Mouse (Mus musculus) embryonic fibroblast, embryonic 13.5 days (primary cell): ENCODE data around the gene Rpp25l. TPM values are rescaled to one million over a fixed set of nuclear protein-coding genes. Genes with fewer than 3 reads are reported as not detected.

Source experiments
- H3K27ac ChIP-seq: 2 replicates; pipeline ENCODE4 v1.5.1; 2012; ENCODE audit warnings: low read length, control low read depth, inconsistent platforms; ENCODE audit not compliant: insufficient read depth
- H3K4me1 ChIP-seq: 2 replicates; pipeline ENCODE4 v1.6.1; 2011; ENCODE audit warnings: low read length; ENCODE audit not compliant: control insufficient read depth, insufficient read depth
- H3K4me3 ChIP-seq: 2 replicates; pipeline ENCODE4 v1.5.1; 2011; ENCODE audit warnings: mild to moderate bottlenecking, control low read depth, low read length; ENCODE audit not compliant: insufficient read depth
- CTCF ChIP-seq: IDR thresholded peaks from 2 replicates; pipeline ENCODE4 v1.5.1; 2011; ENCODE audit warnings: mild to moderate bottlenecking, control low read depth, low read length, moderate library complexity, borderline replicate concordance; ENCODE audit not compliant: insufficient read depth
- POLR2A ChIP-seq: IDR thresholded peaks from 2 replicates; pipeline ENCODE4 v1.6.1; 2011; ENCODE audit warnings: low read depth, mild to moderate bottlenecking, control low read depth, low read length, moderate library complexity
- polyA plus RNA-seq: library from polyadenylated mRNA; stranded (reverse); fragments of >200 nt; gene quantifications from 2 replicates; pipeline ENCODE4 v1.2.4, GENCODE M21; 2011; ENCODE audit warnings: low read depth; ENCODE audit not compliant: missing spikeins, insufficient read length

Gene Rpp25l
- polyA plus RNA-seq, 1 experiment, result 14.0 TPM

GRCm38 (mm10) chr4:41670836-41671235 is 42.5 kb downstream of the Rpp25l start:
- TF ChIP-seq CTCF (no peak), POLR2A (no peak)
- 0 out of 2 replicates have a peak, but pooled peaks cover 7% of the 10 kb centered on the region for H3K4me1 ChIP-seq
- H3K27ac ChIP-seq, result no peak overlapping the region
- no peak overlapping the region for H3K4me3 ChIP-seq

- no peak overlapping the region for H3K27ac ChIP-seq
- TF ChIP-seq CTCF (no peak), POLR2A (no peak)
- 0 out of 2 replicates have a peak, but pooled peaks cover 7% of the 10 kb centered on the region for H3K4me1 ChIP-seq
- no peak overlapping the region for H3K4me3 ChIP-seq
These were observed 46.7 kb downstream of the Rpp25l start for GRCm38 (mm10) chr4:41666646-41667045.

GRCm38 (mm10) chr4:41665009-41665675 is 48.2 kb downstream of the Rpp25l start:
- Histone ChIP-seq H3K27ac (no peak overlapping the region), H3K4me3 (no peak overlapping the region), H3K4me1 (0 out of 2 replicates have a peak, but pooled peaks cover 7% of the 10 kb centered on the region)
- TF ChIP-seq CTCF (no peak), POLR2A (no peak)

- Histone ChIP-seq H3K27ac (no peak overlapping the region), H3K4me1 (0 out of 2 replicates have a peak, but pooled peaks cover 2% of the 10 kb centered on the region), H3K4me3 (no peak overlapping the region)
- TF ChIP-seq CTCF (no peak), POLR2A (no peak)
These were observed 48.8 kb downstream of the Rpp25l start for GRCm38 (mm10) chr4:41664533-41664932.

- no peak for TF ChIP-seq CTCF
- TF ChIP-seq POLR2A, result no peak
- Histone ChIP-seq H3K4me3 (no peak overlapping the region), H3K27ac (no peak overlapping the region), H3K4me1 (no peaks in the 10 kb centered on the region)
These were observed 49.7 kb downstream of the Rpp25l start for GRCm38 (mm10) chr4:41663614-41664013.

GRCm38 (mm10) chr4:41662723-41663122 is 50.6 kb downstream of the Rpp25l start:
- no peaks in the 10 kb centered on the region for H3K4me1 ChIP-seq

More at GRCm38 (mm10) chr4:41662723-41663122, 50.6 kb downstream of the Rpp25l start:
- H3K4me3 ChIP-seq, result no peak overlapping the region
- no peak for TF ChIP-seq POLR2A
- TF ChIP-seq CTCF, result no peak
- H3K27ac ChIP-seq, result no peak overlapping the region

Other genes with a start within 250 kb of the Rpp25l start
- 3.6 and 5.8 TPM in 2 replicates for gene Kif24, start 248.6 kb downstream of the Rpp25l start, polyA plus RNA-seq
- 28.6 and 40.4 TPM in 2 replicates for gene Nudt2, start 248.4 kb downstream of the Rpp25l start, polyA plus RNA-seq
- 5.5 and 6.0 TPM in 2 replicates for gene AI464131, start 210.5 kb downstream of the Rpp25l start, polyA plus RNA-seq
- not detected in 2 replicates for gene 1110017D15Rik, start 196.2 kb downstream of the Rpp25l start, polyA plus RNA-seq
- gene Fam219a, start 144.0 kb downstream of the Rpp25l start, polyA plus RNA-seq, result 11.4 and 15.5 TPM in 2 replicates
- not detected in 2 replicates for gene Dnaic1, start 143.8 kb downstream of the Rpp25l start, polyA plus RNA-seq
- 1.4 and 1.7 TPM in 2 replicates for gene Enho, start 73.2 kb downstream of the Rpp25l start, polyA plus RNA-seq
- 4.3 and 4.9 TPM in 2 replicates for gene Cntfr, start 16.4 kb downstream of the Rpp25l start, polyA plus RNA-seq
- 78.5 and 97.4 TPM in 2 replicates for gene Il11ra1, start 13.5 kb downstream of the Rpp25l start, polyA plus RNA-seq
- gene Dctn3, start 9.6 kb upstream of the Rpp25l start, polyA plus RNA-seq, result 81.6 and 98.1 TPM in 2 replicates
- gene Arid3c, start 17.6 kb upstream of the Rpp25l start, polyA plus RNA-seq, result not detected in 2 replicates
- gene Galt, start 41.7 kb upstream of the Rpp25l start, polyA plus RNA-seq, result 25.1 and 25.5 TPM in 2 replicates
- gene Sigmar1, start 42.6 kb upstream of the Rpp25l start, polyA plus RNA-seq, result 78.6 and 103 TPM in 2 replicates
- 12.6 and 13.4 TPM in 2 replicates for gene Ccl27a, start 60.7 kb upstream of the Rpp25l start, polyA plus RNA-seq
- gene Gm21541, start 190.1 kb upstream of the Rpp25l start, polyA plus RNA-seq, result not detected in 2 replicates
- 1.1 and 1.6 TPM in 2 replicates for gene Gm20878, start 228.0 kb upstream of the Rpp25l start, polyA plus RNA-seq